Mouse (Mus musculus): ENCODE data around the gene Sugp1.
"Not testable (repeated sequence)": the region's sequence is repeated elsewhere in the genome, so short reads cannot be mapped to it uniquely, and the experiment has no call there.

Sugp1 gene

GRCm38 (mm10) chr8:70049662-70050061 lies 7.0 kb downstream of the Sugp1 start:
- no peak for DNase-seq

GRCm38 (mm10) chr8:70050434-70050833 lies 7.8 kb downstream of the Sugp1 start:
- not testable (repeated sequence) for DNase-seq

- DNase-seq = no peak
These were observed 15.1 kb downstream of the Sugp1 start for GRCm38 (mm10) chr8:70057721-70058120.

- DNase-seq = no peak
These were observed 29.3 kb downstream of the Sugp1 start for GRCm38 (mm10) chr8:70071836-70072440.

GRCm38 (mm10) chr8:70072441-70073069 lies 29.9 kb downstream of the Sugp1 start, which contains the start of gene Tm6sf2:
Gene Tm6sf2, plus strand, starts transcription at chr8:70072924.
- no peak for DNase-seq

- DNase-seq = no peak
These were observed 30.5 kb downstream of the Sugp1 start for GRCm38 (mm10) chr8:70073120-70073519.

GRCm38 (mm10) chr8:70073682-70074081 lies 31.1 kb downstream of the Sugp1 start:
- no peak for DNase-seq

- DNase-seq = no peak
These were observed 39.4 kb downstream of the Sugp1 start for GRCm38 (mm10) chr8:70081976-70082375.

- no peak for DNase-seq
These were observed 40.7 kb downstream of the Sugp1 start, which contains the start of gene Hapln4 for GRCm38 (mm10) chr8:70083285-70083684. Gene Hapln4, plus strand, starts transcription at chr8:70083457.

GRCm38 (mm10) chr8:70084191-70085065 lies 41.8 kb downstream of the Sugp1 start:
- DNase-seq = no peak

GRCm38 (mm10) chr8:70086151-70086550 lies 43.5 kb downstream of the Sugp1 start:
- DNase-seq = no peak

GRCm38 (mm10) chr8:70087237-70087636 lies 44.6 kb downstream of the Sugp1 start:
- DNase-seq = no peak

GRCm38 (mm10) chr8:70087836-70088650 lies 45.4 kb downstream of the Sugp1 start:
- no peak for DNase-seq

GRCm38 (mm10) chr8:70089296-70089960 lies 46.8 kb downstream of the Sugp1 start:
- no peak for DNase-seq

- DNase-seq = no peak
These were observed 50.2 kb downstream of the Sugp1 start for GRCm38 (mm10) chr8:70092786-70093185.

- DNase-seq = no peak
These were observed 56.7 kb downstream of the Sugp1 start for GRCm38 (mm10) chr8:70099276-70099675.

GRCm38 (mm10) chr8:70100241-70100640 lies 57.6 kb downstream of the Sugp1 start:
- DNase-seq = no peak

GRCm38 (mm10) chr8:70104506-70104905 lies 61.9 kb downstream of the Sugp1 start:
- peak; percentile 62 for DNase-seq

- DNase-seq = no peak
These were observed 62.3 kb downstream of the Sugp1 start for GRCm38 (mm10) chr8:70104922-70105321.

- DNase-seq = no peak
These were observed 67.8 kb downstream of the Sugp1 start for GRCm38 (mm10) chr8:70110451-70110850.

GRCm38 (mm10) chr8:70111192-70111795 lies 68.7 kb downstream of the Sugp1 start:
- DNase-seq = no peak
